ENCODE assay signal across 7 mouse cellular contexts in genomic region chr5:136986695-136987137, GRCm38 (mm10). TPM values are rescaled to one million over a fixed set of nuclear protein-coding genes. Genes with fewer than 3 reads are reported as not detected.
DNase-seq lines count a peak whose midpoint lies in the region; ATAC-seq lines count a peak whose summit lies in the region.

Gene Plod3 (plus strand): TSS chr5:136987019.

- no peaks in the 10 kb centered on the region for H3K27me3 ChIP-seq in intestine, embryonic 14.5 days (replicated peaks; ENCODE audit: control insufficient read depth, insufficient read depth, low read length)

- H3K4me3 ChIP-seq in intestine, embryonic 14.5 days (ENCODE audit: low read depth, low read length) = peak within 1 kb of the TSS; percentile 66

- WGBS in intestine, embryonic 14.5 days = under 1% methylated on average over 26 of the region's 26 CpGs

- peak within 1 kb of the TSS; percentile 90 for H3K27ac ChIP-seq in intestine, embryonic 14.5 days (ENCODE audit: low read depth)

- H3K4me2 ChIP-seq in intestine, embryonic 14.5 days (ENCODE audit: low read length) = peak within 1 kb of the TSS; percentile 76

- no peaks in the 10 kb centered on the region for H3K9me3 ChIP-seq in intestine, embryonic 14.5 days (ENCODE audit: control insufficient read depth, low read length)

- peak within 1 kb of the TSS; percentile 92 for H3K9ac ChIP-seq in intestine, embryonic 14.5 days (ENCODE audit: low read length)

- intact Hi-C loops in left cerebral cortex, postnatal 14 days (cut with DNase I) = no loop called here

- peaks cover 44% of the 10 kb centered on the region for H3K36me3 ChIP-seq in intestine, embryonic 14.5 days (ENCODE audit: control insufficient read depth, insufficient read depth, low read length)

- H3K4me1 ChIP-seq in intestine, embryonic 14.5 days (replicated peaks; ENCODE audit: control insufficient read depth, insufficient read depth, low read length) = peaks cover 9% of the 10 kb centered on the region

- peak; percentile 87 to 88 for DNase-seq in adrenal gland, adult 18-20 months (ENCODE audit: low spot score in 2 of 2)
- DNase-seq in embryo, embryonic 11 days = peak; percentile 100
- DNase-seq in gastrocnemius, postnatal 25 days = peak; percentile 94
- DNase-seq in intestine, embryonic 14.5 days (ENCODE audit: low spot score) = no peak
- DNase-seq in left cerebral cortex, postnatal 14 days (ENCODE audit: low spot score in 2 of 2) = peak; percentile 97 to 99
- peak; percentile 100 for DNase-seq in mesoderm, embryonic 11.5 days (ENCODE audit: low read depth, low spot score)
- peak; percentile 94 to 97 for DNase-seq in right cerebral cortex, postnatal 36 days (ENCODE audit: low spot score in 2 of 2)

- ATAC-seq in intestine, embryonic 14.5 days (replicated peaks; ENCODE audit: low FRiP score, low TSS enrichment, low read depth) = peak; percentile 89

RNA-seq across cellular contexts. Expression of gene Plod3, which starts in this region (rescaled TPM):
- total RNA-seq in adrenal gland, adult 18-20 months (2021) = 10 to 100 TPM; 68.7 to 72.3 TPM
- 10 to 100 TPM; 20.9 to 23.6 TPM for total RNA-seq in gastrocnemius, postnatal 25 days (2021)
- polyA plus RNA-seq in intestine, embryonic 14.5 days (2014; fragmentation: Nextera tagmentation; extraction: Ambion mirVana) = 42.0 and 44.1 TPM in 2 replicates
- total RNA-seq in left cerebral cortex, postnatal 14 days (2021) = 10 to 100 TPM; 32.2 to 36.5 TPM
